Mouse (Mus musculus) liver, postnatal 0 days (tissue): ENCODE results near the gene P3h2. TPM values are rescaled to one million over a fixed set of nuclear protein-coding genes. Genes with fewer than 3 reads are reported as not detected.

ENCODE experiments used
- ATAC-seq: fragments of 200-750 bp; cut with Nextera tagmentation; 2 replicates; pipeline ENCODE4 v1.8.0; 2017; ENCODE audit warnings: mild to moderate bottlenecking, moderate library complexity
- DNase-seq: peaks from one replicate; pipeline ENCODE4 v3.0.0-alpha.2; 2016
- H3K27ac ChIP-seq: fragments of 300-500 bp; sonication (generic); 2 replicates; pipeline ENCODE4 v1.5.1; 2014; ENCODE audit warnings: antibody characterized with exemption, moderate library complexity, mild to moderate bottlenecking, low read depth
- H3K27me3 ChIP-seq: fragments of 300-500 bp; sonication (generic); 2 replicates; pipeline ENCODE4 v1.6.1; 2014; ENCODE audit warnings: low read length, control low read depth, mixed read lengths; ENCODE audit not compliant: insufficient read depth
- H3K36me3 ChIP-seq: fragments of 300-500 bp; sonication (generic); replicated peaks from 2 replicates; pipeline ENCODE4 v1.6.1; 2014; ENCODE audit warnings: mild to moderate bottlenecking, control low read depth, low read length, moderate library complexity, mixed read lengths; ENCODE audit not compliant: insufficient read depth
- H3K4me1 ChIP-seq: fragments of 300-500 bp; sonication (generic); 2 replicates; pipeline ENCODE4 v1.6.1; 2014; ENCODE audit warnings: antibody characterized with exemption, mild to moderate bottlenecking, control low read depth; ENCODE audit not compliant: insufficient read depth
- H3K4me2 ChIP-seq: fragments of 300-500 bp; sonication (generic); 2 replicates; pipeline ENCODE4 v1.6.1; 2014; ENCODE audit warnings: low read depth, mild to moderate bottlenecking, low read length, moderate library complexity, mixed read lengths
- H3K4me3 ChIP-seq: fragments of 300-500 bp; sonication (generic); 2 replicates; pipeline ENCODE4 v1.5.1; 2014; ENCODE audit warnings: low read depth, low read length
- H3K9ac ChIP-seq: fragments of 300-500 bp; sonication (generic); replicated peaks from 2 replicates; pipeline ENCODE4 v1.6.1; 2014; ENCODE audit warnings: mild to moderate bottlenecking, moderate library complexity
- H3K9me3 ChIP-seq: fragments of 300-500 bp; sonication (generic); 2 replicates; pipeline ENCODE4 v1.6.1; 2016; ENCODE audit warnings: mild to moderate bottlenecking, control low read depth, low read length, mixed read lengths
- CTCF ChIP-seq: sonication (generic); IDR thresholded peaks from 2 replicates; pipeline ENCODE4 v1.5.1; 2016; ENCODE audit warnings: antibody characterized with exemption, low read depth
- EP300 ChIP-seq: IDR thresholded peaks from 2 replicates; pipeline ENCODE4 v1.6.1; 2016; ENCODE audit warnings: antibody characterized with exemption, low read depth, mild to moderate bottlenecking
- WGBS: fragments of 180-500 bp; shearing (Covaris S2); extraction: QIAGEN DNeasy Blood & Tissue Kit; methylation state at CpG from one replicate; pipeline ENCODE4 v1.1.7; 2014; ENCODE audit not compliant: insufficient replicate concordance; 5-methylcytosine and 5-hydroxymethylcytosine counted together
- polyA plus RNA-seq: library from polyadenylated mRNA; unstranded; fragments of >200 nt; fragmentation: Nextera tagmentation; extraction: Ambion mirVana; gene quantifications from 2 replicates; pipeline ENCODE4 v1.2.1, GENCODE M21; 2015

P3h2 gene
- polyA plus RNA-seq, 1 experiment from 2014 or later: 0.40 TPM

DNA sequence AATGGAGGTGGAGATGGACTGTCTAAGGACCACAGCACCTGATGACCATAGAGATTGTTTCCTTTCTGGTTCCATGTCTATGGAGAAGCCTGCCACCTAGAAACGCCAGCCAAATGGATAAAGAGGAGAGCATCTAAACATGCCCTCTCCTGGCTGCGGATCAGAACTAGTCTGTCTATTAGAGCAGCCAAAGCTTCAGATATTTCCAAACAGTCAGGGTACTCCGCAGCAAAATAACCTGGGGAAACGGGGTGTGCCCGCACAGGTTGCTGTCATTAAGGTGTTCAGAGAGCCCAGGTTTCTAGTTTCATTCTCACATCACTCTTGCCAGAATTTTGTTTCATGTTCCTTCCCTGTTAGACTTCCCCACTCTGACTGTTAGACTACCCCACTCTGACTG lies 16.6 kb downstream of the P3h2 start:
- no peak for ATAC-seq
- Histone ChIP-seq H3K9me3 (no peaks in the 10 kb centered on the region), H3K4me3 (no peak overlapping the region), H3K4me2 (no peak overlapping the region), H3K27me3 (no peaks in the 10 kb centered on the region), H3K36me3 (no peaks in the 10 kb centered on the region), H3K9ac (no peak overlapping the region), H3K4me1 (no peaks in the 10 kb centered on the region), H3K27ac (no peak overlapping the region)
- WGBS: 80% methylated on average over 5 of the region's 5 CpGs
- DNase-seq: no peak
- TF ChIP-seq CTCF: no peak
- TF ChIP-seq EP300: no peak

GRCm38 (mm10) chr16:26088240-26088639 lies 17.3 kb downstream of the P3h2 start:
- ATAC-seq: no peak
- DNase-seq: no peak
- Histone ChIP-seq H3K27ac (no peak overlapping the region), H3K36me3 (no peaks in the 10 kb centered on the region), H3K9me3 (no peaks in the 10 kb centered on the region), H3K9ac (no peak overlapping the region), H3K4me2 (no peak overlapping the region), H3K27me3 (no peaks in the 10 kb centered on the region), H3K4me3 (no peak overlapping the region), H3K4me1 (no peaks in the 10 kb centered on the region)
- TF ChIP-seq CTCF: no peak
- no peak for TF ChIP-seq EP300
- 73% methylated on average over 1 of the region's 1 CpGs for WGBS

- no peak overlapping the region for H3K4me3 ChIP-seq
- no peak overlapping the region for H3K9ac ChIP-seq
- no peaks in the 10 kb centered on the region for H3K9me3 ChIP-seq
- H3K36me3 ChIP-seq: no peaks in the 10 kb centered on the region
- TF ChIP-seq EP300: no peak
- no peak for TF ChIP-seq CTCF
- ATAC-seq: no peak
- no peaks in the 10 kb centered on the region for H3K4me1 ChIP-seq
- H3K27me3 ChIP-seq: no peaks in the 10 kb centered on the region
- no peak for DNase-seq
- H3K4me2 ChIP-seq: no peak overlapping the region
- WGBS: 80% methylated on average over 1 of the region's 1 CpGs
- no peak overlapping the region for H3K27ac ChIP-seq
Observed at GRCm38 (mm10) chr16:26086955-26087354, 18.6 kb downstream of the P3h2 start.

DNA sequence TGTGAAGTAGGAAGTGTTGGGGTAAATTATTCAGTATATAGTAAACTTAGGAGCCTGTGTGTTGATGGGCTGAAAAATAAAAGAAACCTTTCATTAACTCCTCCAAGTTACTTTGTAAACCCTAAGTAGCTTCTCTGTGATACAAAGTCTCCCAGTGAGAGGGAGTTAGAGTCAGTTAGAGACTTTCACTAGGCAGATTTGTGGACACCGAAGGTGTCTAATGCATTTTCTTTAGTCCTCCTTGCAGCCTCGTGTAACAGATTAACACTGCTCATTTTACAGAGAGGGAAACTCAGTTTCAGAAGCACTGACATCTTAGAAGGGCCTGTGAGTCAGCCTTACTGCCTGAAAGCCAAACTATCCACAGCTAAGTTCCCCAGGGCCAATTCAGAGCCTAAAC lies 20.4 kb downstream of the P3h2 start:
- no peak overlapping the region for H3K4me3 ChIP-seq
- TF ChIP-seq CTCF (no peak), EP300 (no peak)
- no peaks in the 10 kb centered on the region for H3K9me3 ChIP-seq
- no peaks in the 10 kb centered on the region for H3K36me3 ChIP-seq
- ATAC-seq (no peak), DNase-seq (no peak)
- no peaks in the 10 kb centered on the region for H3K4me1 ChIP-seq
- H3K4me2 ChIP-seq: no peak overlapping the region
- no peak overlapping the region for H3K27ac ChIP-seq
- no peaks in the 10 kb centered on the region for H3K27me3 ChIP-seq
- no peak overlapping the region for H3K9ac ChIP-seq
- 58% methylated on average over 2 of the region's 2 CpGs for WGBS

DNA sequence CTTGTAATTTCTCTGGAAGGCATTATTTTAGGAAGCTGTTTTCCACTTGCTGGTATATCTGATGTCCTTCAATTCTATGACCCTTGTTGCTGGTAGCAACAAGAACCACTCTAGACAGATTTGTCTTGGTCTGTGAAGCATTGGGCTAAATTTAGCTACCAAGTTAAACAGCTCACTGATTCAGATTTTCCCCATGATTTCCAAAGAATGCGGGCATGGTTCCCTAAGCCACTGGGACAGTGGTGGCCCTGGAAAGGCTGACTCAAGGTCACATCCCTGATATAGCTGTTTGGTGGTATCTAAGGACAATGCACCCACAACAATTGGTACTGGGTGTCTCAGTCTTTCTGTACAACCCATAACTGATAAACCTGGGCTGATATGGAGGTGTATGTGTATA lies 22.8 kb downstream of the P3h2 start:
- no peaks in the 10 kb centered on the region for H3K9me3 ChIP-seq
- no peak for TF ChIP-seq EP300
- TF ChIP-seq CTCF: no peak
- no peak overlapping the region for H3K4me2 ChIP-seq
- ATAC-seq: no peak
- no peak for DNase-seq
- no peak overlapping the region for H3K4me3 ChIP-seq
- H3K36me3 ChIP-seq: no peaks in the 10 kb centered on the region
- no peaks in the 10 kb centered on the region for H3K4me1 ChIP-seq
- no peaks in the 10 kb centered on the region for H3K27me3 ChIP-seq
- H3K27ac ChIP-seq: no peak overlapping the region
- 63% methylated on average over 1 of the region's 1 CpGs for WGBS
- H3K9ac ChIP-seq: no peak overlapping the region

- TF ChIP-seq CTCF (no peak), EP300 (no peak)
- no peaks in the 10 kb centered on the region for H3K36me3 ChIP-seq
- no peaks in the 10 kb centered on the region for H3K4me1 ChIP-seq
- ATAC-seq: no peak
- DNase-seq: no peak
- no peak overlapping the region for H3K9ac ChIP-seq
- no peak overlapping the region for H3K4me3 ChIP-seq
- no peaks in the 10 kb centered on the region for H3K9me3 ChIP-seq
- no peaks in the 10 kb centered on the region for H3K27me3 ChIP-seq
- H3K4me2 ChIP-seq: no peak overlapping the region
- H3K27ac ChIP-seq: no peak overlapping the region
Observed at GRCm38 (mm10) chr16:26082391-26082790, 23.2 kb downstream of the P3h2 start.

GRCm38 (mm10) chr16:26078923-26079351 lies 26.6 kb downstream of the P3h2 start:
- DNase-seq: no peak
- no peak overlapping the region for H3K9ac ChIP-seq
- WGBS: 30% methylated on average over 7 of the region's 7 CpGs

More at GRCm38 (mm10) chr16:26078923-26079351, 26.6 kb downstream of the P3h2 start:
- Histone ChIP-seq H3K27ac (no peak overlapping the region), H3K4me1 (no peaks in the 10 kb centered on the region), H3K9me3 (no peaks in the 10 kb centered on the region), H3K4me2 (no peak overlapping the region), H3K27me3 (no peaks in the 10 kb centered on the region), H3K4me3 (no peak overlapping the region), H3K36me3 (no peaks in the 10 kb centered on the region)
- TF ChIP-seq CTCF (no peak), EP300 (no peak)
- no peak for ATAC-seq
